Mouse (Mus musculus) adrenal gland, postnatal 36 days (tissue): Measurements from ENCODE around the gene Cdkn1b. TPM values are rescaled to one million over a fixed set of nuclear protein-coding genes. Genes with fewer than 3 reads are reported as not detected.

Experiments
- DNase-seq, 2 experiments: peaks; one replicate each; pipeline ENCODE4 v3.0.0; 2021; ENCODE audit warnings: mixed read lengths in 1 of 2
- total RNA-seq, 2 experiments: library from RNA; stranded (reverse); gene quantifications; 2 replicates each; pipeline ENCODE4 v1.2.3; 2021

Cdkn1b gene
- total RNA-seq, 2 experiments from 2014 or later = 35.3 to 74.4 TPM

- no peak for DNase-seq
These were observed 9.7 kb downstream of the Cdkn1b start for GRCm38 (mm10) chr6:134929926-134930325.

GRCm38 (mm10) chr6:134930383-134930782 lies 10.2 kb downstream of the Cdkn1b start:
- DNase-seq = no peak

GRCm38 (mm10) chr6:134931146-134931545 lies 10.9 kb downstream of the Cdkn1b start:
- no peak for DNase-seq

- no peak for DNase-seq
These were observed 12.4 kb downstream of the Cdkn1b start for GRCm38 (mm10) chr6:134932486-134933206.

DNA sequence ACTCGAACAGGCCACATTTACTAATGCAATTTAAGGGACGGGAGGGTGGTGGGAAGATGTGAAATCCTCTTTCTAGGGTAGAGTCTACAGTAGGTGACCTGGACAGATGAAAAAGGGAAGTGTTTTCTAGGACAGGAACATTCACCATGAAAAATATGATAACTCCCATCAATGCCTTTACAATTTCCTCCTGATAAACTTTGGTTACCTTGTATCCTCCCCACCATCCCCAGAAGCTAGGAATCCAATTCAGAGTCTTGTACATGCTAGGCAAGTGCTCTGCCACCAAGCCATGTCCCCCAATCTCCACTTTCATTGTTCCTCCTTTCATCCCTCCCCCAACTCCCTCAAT lies 13.0 kb downstream of the Cdkn1b start:
- DNase-seq = no peak

DNA sequence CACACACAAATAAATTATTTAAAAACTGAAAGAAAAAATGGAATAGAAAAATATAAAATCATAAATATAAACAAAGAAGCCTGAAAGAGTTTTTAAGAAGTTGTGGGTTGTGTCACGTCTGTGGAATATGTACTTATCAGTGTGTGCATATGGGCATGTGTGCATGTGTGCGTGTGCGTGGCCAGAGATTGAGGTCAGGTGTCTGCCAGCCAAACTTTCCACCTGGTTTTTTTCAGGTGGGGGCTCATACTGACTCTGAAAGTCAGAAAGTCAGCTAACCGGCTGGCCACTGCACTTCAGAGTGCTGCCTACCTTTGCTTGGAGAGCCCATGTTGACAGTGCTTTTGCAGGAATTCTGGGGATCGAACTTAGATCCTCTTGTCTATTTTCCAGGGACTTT lies 14.1 kb downstream of the Cdkn1b start:
- no peak for DNase-seq

GRCm38 (mm10) chr6:134939781-134940180 lies 19.6 kb downstream of the Cdkn1b start:
- DNase-seq = no peak

GRCm38 (mm10) chr6:134943759-134944407 lies 23.7 kb downstream of the Cdkn1b start:
- no peak for DNase-seq

- no peak for DNase-seq
These were observed 25.9 kb downstream of the Cdkn1b start for GRCm38 (mm10) chr6:134946054-134946453.

GRCm38 (mm10) chr6:134946858-134947257 lies 26.7 kb downstream of the Cdkn1b start:
- DNase-seq = no peak

GRCm38 (mm10) chr6:134947311-134948087 lies 27.3 kb downstream of the Cdkn1b start:
- DNase-seq = peak; percentile 63 to 76

DNA sequence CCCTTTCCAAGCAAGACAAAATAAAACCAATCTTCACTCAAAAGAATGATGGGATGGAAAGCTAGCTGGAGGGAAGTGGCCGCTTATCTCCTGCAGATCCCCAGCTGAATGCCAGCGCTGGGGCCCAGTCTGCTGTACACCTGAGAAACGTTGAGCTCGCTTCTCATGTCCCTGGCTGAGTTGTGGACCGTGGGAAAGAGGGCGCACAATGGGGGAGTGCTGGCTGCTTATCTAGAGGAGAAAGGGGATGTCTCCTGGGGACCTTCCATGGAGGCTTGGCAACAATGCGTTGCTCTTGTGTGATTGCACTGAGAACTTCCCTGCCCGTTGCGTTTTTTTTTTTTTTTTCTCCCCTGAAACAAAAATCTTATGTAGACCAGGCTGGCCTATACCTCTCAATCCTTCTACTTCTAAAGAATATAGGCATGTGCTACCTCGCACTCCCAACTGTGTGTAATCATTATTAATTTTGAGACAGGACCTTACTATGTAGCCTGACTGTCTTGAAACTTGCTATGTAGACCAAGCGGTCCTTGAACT lies 28.4 kb downstream of the Cdkn1b start:
- DNase-seq = no peak

GRCm38 (mm10) chr6:134949241-134949640 lies 29.0 kb downstream of the Cdkn1b start:
- DNase-seq = no peak

GRCm38 (mm10) chr6:134951364-134951763 lies 31.2 kb downstream of the Cdkn1b start:
- DNase-seq = no peak

GRCm38 (mm10) chr6:134953976-134954375 lies 33.8 kb downstream of the Cdkn1b start:
- DNase-seq = peak; percentile 57 to 68

DNA sequence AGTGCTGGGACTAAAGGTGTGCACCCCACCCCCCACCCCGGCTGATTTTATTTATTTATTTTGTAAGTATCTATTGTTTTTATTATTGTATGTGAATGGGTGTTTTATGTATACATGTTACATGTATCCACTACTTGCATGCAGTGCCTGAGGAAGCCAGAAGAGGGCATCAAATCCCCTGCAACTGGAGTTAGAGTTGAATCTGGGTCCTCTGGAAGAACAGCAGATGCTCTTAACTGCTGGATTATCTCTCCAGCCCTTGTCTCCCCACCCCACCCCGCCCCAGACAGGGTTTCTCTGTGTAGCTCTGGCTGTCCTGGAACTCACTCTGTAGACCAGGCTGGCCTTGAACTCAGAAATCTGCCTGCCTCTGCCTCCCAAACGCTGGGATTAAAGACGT lies 36.2 kb downstream of the Cdkn1b start:
- DNase-seq = no peak

DNA sequence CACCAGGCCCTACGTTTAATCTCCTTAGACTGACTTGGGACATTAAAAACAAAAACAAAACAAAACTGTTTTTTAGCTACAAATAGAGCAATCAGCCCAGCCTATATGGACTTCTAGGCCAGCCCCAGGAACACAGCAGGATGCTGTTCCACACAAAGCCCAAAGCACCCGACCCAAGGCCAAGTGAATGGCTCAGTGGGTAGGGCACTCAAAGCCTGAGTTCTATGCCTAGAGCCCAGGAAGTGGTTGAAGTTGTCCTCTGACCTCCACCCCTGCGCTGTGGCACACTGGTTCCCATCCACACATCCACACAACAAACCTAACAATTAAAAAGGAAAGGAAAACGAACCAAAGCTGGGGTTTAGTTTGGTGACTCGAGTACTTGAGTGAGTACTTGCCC lies 41.1 kb downstream of the Cdkn1b start:
- no peak for DNase-seq

DNA sequence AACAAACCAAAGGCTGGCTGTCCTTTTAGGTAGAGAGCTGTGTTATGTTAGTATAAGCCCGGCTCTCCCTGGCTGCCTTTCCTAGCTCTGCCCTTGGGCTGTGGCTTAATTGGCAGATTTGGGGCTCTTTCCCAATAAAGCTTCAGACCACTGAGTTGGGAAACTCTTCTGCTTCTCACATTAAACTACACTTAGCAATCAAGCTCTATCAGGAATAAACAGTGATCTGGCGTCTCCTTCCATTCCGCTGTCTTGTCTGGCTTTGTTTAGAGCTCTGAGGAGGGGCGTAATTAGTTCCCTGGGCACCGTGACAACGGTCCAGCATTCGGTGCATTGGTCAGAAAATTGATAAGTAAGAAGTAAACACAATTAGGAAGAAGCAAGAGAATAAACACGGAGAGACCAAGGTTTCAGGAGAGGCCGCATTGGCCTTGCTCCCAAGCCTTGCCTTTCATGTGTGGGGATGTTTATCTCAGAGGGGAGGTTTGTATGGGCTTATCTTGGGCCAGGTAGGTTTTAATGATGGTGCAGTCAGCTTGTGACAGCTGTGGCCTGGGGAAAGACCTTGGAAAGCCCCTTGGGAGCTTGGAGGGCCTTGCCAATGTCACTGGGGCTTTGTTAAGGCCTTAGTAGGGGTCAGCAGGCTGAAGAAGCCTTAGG lies 41.8 kb downstream of the Cdkn1b start:
- peak in 1 of 2 experiments; percentile 58 for DNase-seq

GRCm38 (mm10) chr6:134962518-134962893 lies 42.3 kb downstream of the Cdkn1b start:
- DNase-seq = no peak

- no peak for DNase-seq
These were observed 43.7 kb downstream of the Cdkn1b start for GRCm38 (mm10) chr6:134963910-134964309.

DNA sequence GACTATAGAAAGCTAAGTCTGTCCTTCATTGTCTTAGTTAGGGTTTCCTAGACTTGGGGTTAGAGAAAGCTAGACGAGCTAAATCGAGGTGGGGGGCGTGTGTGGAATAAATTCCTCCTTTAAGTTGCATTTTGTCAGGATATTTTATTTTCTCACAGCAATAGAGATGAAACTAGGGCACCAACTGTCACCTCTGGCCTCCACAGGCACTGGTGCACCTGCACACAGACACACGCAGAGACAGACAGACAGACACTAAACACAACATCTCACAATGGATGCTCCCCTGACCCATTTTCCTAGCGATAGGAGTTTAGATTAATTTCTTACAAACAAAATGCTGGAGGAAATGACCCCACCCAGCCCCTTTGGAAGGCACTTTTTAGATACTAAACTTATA lies 46.5 kb downstream of the Cdkn1b start:
- DNase-seq = no peak

GRCm38 (mm10) chr6:134968326-134968725 lies 48.1 kb downstream of the Cdkn1b start:
- DNase-seq = no peak
